Mouse (Mus musculus) gastrocnemius, postnatal 25 days (tissue): Measurements from ENCODE around the gene Triobp. TPM values are rescaled to one million over a fixed set of nuclear protein-coding genes. Genes with fewer than 3 reads are reported as not detected.

Experiments
- DNase-seq: peaks from one replicate; pipeline ENCODE4 v3.0.0; 2022
- total RNA-seq, 2 experiments: library from RNA; stranded (reverse); gene quantifications; 1 replicate in 1 of 2; 2 replicates in 1 of 2; pipeline ENCODE4 v1.2.3; 2021

The Triobp gene
- total RNA-seq, 2 experiments from 2014 or later: 35.3 to 42.2 TPM

DNA sequence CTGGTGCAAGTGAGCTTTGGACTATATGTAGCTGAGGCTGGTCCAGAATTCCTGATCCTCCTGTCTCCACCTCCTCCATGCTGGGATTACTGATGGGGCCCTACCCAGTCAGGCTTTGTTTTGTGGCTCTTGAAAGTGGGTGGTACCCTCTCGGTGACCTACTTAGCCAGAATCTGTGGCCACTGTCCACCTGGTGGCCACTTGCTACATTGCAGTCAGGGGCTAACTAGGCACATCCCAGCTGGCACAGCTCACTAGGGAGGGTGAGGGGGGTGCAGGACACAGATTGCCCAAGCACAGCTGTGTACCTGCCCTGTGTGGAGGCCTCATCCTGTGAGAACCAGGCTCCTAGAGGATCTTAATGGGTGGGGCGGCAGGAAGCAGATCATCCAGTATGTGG, 15.4 kb downstream of the Triobp start:
- peak; percentile 58 for DNase-seq

DNA sequence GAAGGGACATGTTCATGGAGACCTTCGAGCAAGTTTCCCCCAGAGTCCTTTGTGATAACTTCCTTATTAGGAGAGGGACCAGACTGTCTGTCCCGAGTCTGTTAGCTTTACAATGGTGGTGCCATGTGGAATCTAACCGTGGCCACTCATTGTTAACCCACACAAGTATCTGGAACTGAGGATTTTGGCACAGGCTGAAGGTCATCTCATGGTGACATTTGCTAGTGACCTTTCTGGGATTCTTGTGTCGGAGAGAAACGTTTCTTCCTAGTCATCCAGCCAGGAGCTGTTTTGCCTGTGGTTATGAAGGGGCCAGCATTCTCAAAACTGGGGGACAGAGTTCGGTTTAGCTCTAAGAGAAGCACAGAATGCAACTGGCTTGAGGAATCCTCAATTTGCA, 24.1 kb downstream of the Triobp start:
- DNase-seq: no peak

DNA sequence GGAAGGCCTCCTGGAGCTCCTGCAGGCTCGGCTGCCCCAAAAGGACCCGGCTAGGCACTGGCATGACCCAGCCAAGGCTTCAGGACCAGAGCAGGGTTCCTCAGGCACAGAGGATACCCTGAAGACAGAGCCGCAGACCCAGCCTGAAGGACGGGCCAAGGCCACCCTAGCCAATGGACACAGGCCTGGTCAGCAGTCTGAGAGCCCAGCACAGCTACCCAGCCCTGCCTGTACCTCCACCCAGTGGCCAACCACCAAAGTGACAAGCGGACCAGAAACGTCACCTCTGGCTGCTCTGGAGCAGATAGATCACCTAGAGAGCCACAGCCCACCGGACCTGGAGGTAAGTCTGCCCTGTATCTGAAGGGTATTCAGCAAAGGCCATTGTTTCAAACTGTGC, 26.4 kb downstream of the Triobp start:
- peak; percentile 45 for DNase-seq

DNA sequence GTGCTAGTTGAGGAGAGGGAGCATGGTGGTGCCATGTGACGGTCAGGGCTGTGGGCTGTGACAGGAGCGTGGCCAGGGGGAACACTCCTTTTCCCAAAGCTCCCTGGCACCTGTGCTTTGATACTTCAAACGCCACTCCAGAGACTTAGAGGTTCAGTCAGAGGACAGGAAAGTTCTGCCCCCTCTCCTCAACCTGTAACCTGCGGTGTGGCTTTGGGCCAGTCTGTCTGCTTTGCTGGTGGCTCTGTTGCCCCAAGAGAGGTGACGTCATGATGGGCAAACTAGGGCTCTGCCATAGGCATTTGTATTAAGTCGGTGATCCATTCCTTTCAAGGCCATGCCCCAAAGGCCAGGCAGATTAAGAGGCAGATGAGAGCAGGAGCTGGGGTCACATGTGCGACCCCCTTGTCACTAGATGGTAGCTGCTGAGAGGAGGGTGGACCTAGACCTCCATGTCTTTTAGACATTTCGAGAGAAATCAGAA, 30.2 kb downstream of the Triobp start:
- DNase-seq: no peak

DNA sequence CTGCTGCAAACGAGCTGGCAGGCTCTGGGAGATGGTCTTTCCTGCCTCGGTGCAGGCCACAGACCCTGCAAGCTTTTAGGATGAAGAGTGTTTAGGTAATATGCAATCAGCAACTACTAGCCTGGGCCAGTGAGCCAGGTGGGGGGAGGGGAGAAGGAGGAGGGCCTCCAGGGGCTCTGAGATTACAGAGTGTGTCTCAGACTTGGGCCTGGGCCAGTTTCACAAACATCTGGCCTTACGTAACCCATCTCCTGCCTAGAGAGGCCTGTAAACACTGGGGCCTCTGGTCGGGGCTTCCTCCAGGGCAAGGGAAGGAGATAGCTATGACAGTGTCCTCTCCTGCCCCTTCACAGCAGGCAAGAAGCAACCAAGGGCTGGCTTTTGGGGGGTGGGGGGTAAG, 31.4 kb downstream of the Triobp start:
- DNase-seq: peak; percentile 83

DNA sequence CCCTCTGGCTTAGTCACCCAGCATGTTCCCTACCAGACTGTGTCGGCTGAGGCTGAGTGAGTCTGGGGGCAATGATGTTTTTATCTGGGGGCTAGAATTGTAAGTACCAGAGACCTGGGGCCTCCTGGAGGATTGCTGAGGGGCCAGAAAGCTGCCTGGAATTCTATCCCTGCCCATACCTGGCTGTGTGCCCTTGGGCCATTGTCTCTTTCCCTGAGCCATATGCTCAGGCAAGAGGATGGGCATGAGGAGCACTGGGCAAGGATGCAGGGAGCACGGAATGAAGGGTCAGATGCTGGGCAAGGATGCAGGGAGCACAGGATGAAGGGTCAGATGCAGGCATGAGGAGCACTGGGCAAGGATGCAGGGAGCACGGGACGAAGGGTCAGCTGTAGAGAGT, 32.6 kb downstream of the Triobp start:
- DNase-seq: no peak

DNA sequence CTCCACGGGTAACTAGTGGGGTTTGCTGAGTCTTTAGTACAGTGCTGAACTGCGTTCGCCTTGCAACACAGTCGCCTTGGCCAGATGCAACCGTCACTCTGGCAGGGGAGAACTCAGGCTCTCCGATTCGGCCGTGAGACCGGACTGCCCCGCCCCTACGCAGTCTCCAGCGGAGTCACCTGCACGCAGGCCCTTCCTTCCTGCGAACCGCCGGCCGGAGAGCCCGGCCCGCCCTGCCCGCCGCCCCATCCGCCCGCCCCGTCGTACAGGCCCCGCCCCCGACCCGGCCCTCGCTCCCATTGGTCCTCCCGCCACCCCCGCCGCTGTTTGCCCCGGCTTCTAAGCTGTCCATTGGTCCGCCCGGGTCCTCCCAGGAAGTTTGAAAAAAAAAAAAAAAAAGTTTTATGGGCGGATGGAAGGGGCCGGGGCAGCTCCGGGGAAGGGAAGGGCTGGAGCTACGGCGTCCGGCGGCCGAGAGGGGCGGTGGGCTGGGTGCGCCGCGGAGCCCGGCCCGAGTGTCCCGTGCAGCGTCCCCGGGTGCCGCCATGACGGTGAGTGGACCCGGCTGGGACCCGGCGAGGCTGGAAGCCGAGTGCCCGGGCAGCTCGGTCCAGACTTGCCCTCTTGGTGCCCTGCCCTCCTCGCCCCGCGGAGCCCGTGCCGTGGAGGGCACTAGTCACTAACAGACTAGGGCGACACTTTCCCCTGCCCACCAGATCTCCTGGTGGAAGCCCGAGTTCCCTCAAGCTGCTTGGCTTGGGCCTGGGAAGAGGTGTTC, 35.3 kb downstream of the Triobp start:
- DNase-seq: peak; percentile 96

DNA sequence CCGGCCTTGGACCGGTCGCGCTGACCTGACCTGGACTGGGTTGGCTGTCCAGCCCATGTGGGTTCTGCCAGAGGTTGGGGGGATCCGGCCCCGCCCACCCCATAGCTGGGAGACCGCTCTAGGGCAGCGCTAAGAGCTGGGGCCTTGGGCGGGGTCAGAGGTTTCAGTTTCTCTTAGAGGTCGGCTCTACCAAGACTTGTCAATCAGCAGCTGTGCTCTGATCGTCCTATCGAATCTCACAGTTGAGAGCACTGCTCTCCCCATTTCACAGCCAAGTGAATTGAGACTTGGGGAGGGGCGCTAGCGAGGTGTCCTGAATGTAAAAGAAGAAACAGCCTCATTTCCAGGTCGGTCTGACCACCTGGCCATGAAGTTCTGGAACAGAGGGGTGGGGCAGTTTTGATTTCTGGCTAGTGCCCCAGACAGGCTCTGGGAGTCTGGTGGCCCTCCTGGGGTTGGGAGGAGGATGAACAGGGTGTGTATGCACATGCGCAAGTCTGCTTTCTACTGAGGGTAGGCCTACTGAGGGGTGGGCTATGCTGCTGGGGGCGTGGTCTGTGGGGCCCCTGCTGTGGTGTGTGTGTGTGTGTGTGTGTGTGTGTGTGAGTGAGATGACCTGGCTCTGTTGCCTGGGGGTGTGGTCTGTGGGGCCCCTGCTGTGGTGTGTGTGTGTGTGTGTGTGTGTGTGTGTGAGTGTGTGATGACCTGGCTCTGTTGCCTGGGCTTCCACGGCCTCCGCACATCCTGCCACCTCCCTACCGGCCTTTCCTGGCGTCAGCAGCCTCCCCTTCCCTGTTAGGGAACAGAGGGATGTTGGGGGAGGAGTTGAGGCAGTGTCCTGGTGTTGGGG, 36.1 kb downstream of the Triobp start:
- peak; percentile 71 for DNase-seq

DNA sequence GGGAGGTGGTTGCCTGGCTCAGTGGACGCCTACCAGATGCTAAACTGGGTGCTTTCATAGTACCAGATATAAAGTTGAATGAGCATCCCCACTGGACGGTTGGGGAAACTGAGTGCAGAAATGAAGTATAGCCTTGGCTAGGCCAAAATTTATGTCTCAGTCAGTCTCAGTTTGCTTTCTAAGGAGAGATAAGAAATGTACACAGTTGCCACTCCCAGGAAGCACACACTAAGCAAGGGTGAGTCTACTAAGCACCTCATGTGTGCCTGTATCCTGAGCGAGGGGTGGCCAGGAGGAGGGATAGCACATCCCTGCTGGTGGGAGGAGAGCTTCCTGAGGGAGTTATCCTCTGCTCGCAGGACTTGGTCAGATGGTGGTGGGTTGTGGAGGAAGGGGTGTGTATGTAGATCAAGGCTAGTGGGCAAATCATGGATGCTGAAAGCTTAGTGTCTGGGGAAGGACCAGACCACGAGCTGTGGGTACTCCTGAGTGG, 36.8 kb downstream of the Triobp start:
- no peak for DNase-seq

DNA sequence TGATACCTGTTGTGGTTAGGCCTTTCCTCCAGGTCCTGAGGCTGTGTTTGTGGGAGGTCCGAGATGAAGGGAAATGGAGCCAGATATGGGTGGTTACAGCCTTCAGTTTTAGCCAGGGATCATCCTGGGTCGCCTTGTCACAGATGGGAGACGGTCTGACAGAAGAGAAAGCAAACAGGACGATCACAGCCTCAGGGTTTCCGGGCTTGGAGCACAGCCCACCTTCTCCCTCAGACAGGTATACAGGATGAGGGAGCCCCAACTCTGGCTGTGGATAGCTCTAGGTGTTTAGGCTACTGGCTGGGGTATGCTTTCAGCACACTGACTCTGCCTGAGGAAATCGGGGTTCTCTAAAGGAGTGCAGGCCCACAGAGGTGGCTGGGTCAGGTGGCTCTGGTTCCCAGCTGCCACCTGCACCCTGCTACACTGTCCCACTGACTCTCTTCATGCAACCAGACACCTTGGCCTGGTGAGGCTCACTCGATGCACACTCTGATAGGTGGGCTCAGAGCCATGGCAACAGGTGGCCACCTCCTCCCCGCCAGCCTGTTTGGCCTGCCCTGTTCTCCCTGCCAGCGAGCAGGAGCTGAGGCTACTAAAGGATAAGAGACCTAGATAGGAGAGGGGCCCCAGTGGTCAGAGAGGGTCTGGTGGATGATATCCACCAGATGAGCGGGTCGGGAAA, 39.2 kb downstream of the Triobp start:
- DNase-seq: peak; percentile 86

DNA sequence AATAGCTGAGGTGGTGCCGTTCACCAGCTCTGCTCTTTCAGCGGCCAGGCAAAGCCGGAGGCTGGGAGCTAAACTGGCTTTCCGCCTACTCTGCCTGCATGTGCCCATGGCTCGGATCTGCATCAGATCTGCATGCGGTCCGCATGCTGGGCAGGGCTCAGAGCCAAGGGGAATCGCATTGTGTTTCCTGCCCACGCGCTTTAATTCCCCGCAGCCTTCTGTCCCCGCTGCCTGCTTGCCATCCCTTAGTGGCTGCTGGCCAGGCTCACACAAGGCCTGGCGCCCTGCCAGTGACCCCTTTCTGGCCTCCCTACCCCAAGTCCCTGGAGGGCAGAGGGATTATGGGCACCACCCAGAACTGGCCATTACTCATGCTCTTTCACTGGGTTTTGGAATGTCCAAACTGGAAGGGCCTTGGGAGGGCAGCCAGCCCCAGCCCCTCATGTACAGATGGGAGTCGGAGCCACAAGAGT, 41.0 kb downstream of the Triobp start:
- peak; percentile 65 for DNase-seq

DNA sequence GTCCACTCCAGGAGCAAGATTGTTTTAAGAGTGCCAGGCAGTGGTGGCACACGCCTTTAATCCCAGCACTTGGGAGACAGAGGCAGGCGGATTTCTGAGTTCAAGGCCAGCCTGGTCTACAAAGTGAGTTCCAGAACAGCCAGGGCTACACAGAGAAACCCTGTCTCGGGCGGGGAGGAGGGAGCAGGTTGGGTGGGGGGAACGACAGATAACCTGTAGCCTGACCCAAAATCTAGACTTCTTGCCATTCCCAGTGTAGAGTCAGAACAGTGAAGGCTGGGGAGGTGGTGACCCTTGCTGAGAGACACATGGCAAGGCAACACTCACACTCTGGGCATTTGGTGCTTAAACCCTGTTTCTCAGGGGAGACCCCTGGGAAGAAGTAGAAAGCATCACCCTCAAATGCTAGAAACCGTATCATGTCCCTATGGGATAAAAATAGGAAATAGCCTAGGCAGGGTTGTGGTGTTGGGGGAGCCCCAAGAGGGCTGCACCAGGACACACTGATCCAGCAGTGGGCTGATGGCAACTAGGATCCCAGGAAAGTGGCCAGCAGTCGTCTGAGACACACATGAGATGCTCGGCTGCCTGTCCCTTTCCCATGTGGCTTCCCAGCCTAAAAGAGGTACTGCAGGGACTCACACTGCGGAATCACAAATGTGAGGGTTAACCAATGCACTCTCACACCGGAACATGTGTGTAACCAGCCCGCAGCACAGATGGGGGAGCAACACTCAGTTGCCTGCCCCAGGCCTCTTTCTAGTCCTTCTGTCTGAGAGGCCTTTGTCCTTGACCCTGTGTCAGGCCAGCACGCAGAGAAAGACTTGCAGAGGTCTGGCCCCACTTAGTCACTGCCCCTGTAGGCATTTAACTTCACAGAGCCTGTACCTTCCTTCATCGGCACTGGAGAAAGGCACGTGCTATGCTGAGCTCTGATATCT, 41.9 kb downstream of the Triobp start:
- peak; percentile 52 for DNase-seq

DNA sequence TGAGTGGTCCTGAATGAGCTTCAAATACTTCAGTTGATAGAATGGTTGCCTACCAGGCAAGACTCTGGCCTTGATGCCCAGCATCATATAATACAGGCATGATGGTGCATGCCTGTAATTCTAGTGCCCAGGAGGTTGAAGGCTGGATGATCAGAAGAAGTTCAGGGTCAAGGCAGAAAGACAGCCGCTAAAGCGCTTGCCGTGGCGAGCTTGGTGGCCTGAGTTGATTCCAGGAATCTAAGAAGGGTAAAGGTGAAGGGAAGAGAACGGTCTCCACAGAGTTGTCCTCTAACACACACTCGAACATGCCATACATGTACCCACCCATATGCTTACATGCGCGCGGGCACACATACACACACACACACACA, 42.6 kb downstream of the Triobp start:
- no peak for DNase-seq

DNA sequence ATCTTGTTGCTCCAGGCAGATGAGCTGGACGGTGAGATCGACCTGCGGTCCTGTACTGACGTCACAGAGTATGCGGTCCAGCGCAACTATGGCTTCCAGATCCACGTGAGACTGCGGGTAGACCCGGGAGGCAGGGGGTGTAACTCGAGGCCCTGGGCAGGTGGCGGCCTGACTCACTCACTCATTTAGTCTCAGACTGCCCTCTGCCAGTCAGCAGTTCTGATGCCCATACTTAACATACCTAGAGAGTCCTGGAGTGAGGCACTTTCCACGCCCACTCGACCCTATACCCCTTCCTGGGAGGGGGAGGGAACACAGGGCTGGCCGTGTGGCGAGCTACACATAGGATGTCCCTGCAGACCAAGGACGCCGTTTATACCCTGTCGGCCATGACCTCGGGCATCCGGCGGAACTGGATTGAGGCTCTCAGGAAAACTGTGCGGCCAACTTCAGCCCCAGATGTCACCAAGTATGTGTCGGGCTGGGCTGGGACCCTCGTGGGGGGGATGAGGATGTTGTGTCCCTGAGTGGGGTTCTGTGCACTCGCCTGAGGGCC, 43.5 kb downstream of the Triobp start:
- no peak for DNase-seq

DNA sequence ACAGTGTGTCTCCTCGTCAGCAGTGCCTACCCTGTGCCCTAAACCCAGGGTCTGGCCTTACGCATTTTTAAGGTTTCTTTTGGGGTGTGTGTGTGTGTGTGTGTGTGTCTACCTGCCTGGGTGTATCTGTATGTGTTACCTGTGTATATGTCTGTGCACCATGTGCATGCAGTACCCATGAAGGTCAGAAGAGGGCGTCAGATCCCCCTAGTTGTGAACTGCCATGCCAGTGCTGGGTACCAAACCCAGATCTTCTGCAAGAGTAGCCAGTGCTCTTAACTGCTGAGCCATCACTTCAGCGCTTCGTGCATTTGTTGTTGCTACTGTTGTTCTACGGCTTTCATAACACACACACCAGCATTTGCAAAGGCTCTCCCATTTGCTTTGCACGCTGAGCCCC, 44.7 kb downstream of the Triobp start:
- DNase-seq: no peak

DNA sequence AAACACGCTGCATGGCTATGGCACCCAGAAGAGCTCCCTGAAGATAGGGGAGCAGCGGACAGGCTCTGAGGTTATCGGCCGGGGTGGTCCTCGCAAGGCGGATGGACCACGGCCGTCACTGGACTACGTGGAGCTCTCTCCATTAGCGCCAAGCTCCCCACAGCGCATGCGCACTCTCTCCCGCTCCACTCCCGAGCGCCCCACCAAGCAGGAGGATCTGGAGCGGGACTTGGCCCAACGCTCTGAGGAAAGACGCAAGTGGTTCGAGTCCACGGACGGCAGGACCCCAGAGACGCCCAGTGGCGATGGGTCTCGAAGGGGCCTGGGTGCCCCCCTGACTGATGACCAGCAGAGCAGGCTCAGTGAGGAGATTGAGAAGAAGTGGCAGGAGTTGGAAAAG, 45.4 kb downstream of the Triobp start:
- no peak for DNase-seq

DNA sequence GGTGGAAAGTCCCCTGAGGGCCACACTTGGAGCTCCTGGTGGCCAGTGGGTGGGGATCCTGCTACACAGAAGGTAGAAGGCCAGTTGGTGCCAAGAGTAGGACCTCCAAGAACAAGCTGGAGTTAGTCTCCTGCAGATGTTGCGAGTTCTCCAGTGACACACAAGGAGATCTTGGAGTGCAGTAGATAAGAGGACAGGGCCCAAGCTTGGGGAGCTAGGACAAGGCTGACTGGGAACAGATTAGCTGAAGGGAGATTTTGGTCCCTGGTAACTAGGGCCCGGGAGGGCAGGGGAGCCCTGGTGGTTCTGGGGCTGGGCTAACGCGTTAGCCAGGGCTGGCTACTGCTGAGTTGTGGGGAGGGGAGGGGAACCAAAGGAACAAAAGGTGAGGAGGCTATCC, 48.4 kb downstream of the Triobp start:
- no peak for DNase-seq

DNA sequence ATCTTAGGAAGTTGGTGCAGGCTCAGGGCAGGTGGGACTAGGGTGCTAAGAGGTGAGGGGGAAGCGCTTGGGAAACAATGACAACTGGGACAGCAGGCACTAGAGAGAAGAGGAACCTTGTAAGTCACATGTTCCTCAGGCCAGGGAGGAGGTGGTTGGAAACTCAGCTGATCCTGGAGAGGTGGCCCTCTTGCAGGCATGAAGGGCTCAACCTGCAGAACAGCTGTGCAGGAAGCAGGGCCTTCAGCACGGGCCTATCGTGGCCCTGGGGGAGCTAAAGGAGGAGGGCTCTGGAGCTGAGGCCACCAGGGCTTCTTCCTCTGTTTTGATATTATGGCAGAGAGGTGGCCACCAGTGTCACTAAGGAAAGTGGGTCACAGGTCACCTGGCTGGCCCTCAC, 49.1 kb downstream of the Triobp start:
- no peak for DNase-seq

DNA sequence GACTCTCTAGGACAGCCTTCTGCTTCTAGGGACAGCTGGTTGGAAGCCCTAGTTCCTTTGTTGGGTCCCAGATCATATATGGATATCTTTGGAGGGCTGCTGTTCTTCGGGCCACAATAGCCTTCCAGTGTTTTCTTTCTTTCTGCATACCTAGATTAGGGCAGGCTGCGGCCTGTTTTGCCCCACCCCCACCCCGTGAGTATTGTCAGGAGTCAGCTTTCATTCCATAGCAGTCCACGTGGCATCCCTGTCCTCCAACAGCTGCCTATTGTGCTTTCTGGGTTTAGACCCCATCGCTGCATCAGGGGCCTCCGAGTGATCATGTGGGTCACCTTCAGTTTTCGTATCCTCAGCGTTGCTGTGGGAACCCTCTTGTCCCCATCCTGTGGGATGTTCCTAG, 50.8 kb downstream of the Triobp start:
- no peak for DNase-seq

DNA sequence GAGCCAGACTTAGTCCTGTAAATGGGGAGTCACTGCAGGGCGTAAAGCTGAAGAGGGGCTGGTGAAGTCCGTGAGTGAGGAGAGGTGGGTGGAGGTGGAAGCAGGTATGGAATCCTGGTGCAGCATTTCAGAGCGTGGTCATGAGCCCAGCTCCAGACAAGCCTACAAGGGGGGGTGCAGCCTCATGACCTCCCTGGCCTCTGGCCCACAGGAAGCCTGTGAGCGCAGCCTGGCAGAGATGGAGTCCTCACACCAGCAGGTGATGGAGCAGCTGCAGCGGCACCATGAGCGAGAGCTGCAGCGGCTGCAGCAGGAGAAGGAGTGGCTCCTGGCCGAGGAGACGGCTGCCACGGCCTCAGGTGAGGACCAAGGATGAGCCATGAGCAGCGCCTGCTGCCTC, 52.1 kb downstream of the Triobp start:
- no peak for DNase-seq

DNA sequence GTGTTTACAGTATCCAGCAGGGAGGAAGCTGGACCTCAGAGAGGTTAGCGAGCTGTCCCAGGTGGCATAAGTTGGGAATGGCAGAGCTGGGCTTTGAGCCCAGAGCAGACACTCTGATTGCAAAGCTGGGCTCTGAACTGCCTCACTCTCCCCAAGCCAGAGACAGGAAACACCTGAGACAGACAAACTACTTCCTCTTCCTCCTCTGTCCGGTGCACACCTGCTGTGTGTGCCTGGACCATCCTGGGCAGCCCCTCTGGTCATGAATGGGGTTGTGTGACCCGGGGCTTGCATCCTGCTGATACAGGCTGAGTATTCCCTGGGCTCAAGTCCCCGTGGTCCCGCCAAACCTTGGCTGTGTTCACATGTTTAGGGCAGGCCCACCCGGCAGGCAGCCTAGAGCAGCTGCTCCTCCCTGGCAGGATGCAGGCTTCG, 52.9 kb downstream of the Triobp start:
- DNase-seq: no peak
